Mouse (Mus musculus): ENCODE data around the gene Lsg1.

Lsg1 gene

DNA sequence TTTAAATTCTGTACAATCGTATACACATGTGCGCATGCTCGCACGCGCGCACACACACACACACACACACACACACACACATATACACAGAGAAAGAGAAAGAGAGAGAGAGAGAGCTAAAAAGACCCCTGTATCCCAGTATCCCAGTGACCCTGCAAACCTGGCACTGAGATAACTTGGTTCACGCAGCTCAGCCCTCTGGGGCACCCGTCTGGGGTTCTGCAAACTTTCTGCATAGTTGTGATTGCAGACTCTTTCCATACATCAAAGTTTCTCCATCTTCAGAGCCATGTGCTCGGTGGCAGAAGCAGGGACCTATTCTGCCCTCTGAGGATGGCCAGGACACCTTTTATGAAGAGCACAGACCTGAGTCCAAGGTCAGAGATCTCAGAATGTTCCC lies 70.4 kb downstream of the Lsg1 start:
- no peak for DNase-seq (ENCODE audit: low spot score)

DNA sequence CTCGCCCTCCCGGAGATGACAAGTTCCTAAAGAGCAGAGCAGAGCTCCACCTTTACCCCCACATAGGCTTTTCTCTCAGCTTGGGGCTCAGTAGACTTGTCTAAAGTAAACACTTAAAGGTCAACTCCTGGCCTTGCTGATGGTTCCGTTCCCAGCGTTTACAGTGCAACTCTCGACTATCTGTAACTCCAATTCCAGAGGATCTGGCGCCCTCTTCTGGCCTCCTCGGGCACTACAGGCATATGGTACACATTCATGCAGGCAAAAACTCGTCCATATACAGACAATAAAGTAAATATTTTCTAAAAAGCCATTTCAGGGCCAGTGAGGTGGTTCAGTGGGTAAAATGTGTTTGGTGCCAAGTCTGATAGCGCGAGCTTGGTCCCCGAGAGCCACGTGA lies 72.0 kb downstream of the Lsg1 start:
- DNase-seq (ENCODE audit: low spot score) = no peak

DNA sequence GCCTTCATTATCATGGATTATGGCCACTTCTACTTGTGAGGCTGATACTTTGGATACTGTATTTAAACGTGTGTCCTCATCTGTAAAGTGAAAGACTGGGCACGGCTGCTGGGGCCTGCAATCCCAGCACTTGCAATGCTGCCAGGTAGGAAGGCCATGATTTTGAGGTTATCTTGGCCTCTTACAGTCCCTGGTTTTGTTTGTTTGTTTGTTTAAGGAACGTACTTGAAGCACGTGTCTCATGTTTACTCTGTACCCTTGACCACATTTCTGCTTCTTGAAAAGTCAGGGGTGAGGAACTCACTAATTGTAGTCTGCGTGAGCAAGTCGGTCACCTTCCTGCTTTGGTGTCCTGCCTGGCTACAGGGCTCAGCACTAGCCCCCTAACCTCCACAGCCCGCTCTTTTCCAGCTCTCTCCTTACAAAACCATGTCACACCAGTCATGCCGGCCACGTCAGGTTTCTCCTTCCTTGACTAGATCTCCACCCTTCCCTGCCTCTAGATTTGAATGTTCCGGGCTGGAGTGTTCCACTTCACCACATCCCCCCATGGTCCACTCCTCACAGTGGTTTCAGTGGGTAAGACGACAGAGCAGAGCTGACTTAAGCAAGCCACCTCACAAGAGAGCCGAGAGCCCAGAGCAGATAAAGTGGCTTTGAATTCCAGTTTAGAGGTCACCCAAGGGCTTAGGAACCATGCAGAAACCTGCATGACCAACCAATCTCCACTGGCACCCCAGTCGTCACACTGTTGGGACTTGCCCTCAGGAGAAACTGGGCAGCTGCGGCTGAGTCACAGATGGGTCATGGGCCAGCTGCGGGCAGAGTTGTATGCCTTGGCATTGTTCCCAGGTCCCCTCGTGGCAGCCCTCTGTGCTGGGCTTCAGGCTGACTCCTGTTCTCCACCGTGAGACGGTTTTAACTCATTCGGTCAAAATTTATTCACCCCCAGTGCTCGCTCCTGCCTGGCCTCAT lies 74.1 kb downstream of the Lsg1 start:
- no peak for DNase-seq (ENCODE audit: low spot score)

DNA sequence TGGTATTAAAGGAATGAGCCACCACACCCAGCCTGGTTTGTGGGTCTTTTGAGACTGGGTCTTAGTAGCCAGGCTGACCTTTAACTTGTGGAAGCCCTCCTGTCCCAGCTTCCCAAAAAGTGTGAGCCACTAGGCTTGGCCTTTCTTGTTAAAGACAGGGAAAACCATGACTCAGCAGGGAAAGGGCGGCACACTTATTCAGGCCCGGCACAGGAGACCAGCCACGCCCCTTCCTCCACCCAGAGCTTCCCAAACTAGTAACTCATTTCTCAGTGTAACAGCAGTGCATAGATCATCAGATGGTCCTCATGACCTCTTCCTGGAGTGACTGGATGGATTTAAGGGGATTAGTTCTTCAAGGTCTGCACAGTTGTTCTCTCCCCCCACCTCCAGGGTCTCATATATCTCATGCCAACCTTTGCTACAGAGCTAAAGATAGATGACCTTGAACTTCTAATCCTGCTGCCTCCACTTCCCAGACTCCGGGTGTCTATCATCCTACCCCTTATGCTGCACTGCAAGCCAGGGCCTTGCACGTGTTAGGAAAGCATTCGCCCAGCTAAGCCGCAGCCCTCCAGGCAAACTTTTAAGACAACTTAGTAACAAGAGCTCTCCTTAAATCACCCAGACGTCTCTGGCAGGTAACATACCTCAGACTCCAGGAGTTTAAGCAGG lies 74.9 kb downstream of the Lsg1 start:
- no peak for DNase-seq (ENCODE audit: low spot score)

DNA sequence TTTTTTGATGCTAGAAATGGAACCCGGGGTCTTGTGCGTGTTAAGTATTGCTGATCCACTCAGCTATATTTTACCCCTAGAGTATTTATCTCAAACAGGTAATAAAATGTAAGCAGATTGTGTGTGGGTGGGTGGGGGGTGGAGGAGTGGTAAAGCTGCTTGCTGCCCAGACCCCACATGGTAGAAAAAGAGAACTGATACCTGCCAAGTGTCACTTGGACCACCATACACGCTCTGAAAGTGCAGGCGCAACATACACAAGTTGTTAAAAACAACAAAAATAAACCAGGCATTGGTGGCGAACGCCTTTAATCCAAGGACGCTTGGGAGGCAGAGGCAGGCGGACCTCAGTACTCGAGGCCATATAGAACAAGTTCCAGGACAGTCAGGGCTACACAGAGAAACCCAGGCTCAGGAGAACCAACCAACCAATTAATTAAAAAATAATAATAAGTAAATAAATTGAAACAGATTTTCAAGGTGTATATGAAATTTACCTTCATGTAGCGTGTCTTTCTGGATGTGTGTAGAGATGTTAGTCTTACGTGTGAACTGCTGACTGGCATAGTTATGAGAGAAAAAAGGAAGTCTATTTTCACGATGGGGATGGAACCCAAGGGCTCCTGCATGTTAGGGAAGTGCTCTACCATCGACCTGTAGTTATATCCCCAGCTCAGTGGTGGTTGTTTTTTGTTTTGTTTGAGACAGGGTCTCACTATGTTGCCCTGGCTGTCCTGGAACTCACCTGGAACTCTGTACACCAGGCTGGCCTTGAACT lies 75.6 kb downstream of the Lsg1 start:
- no peak for DNase-seq (ENCODE audit: low spot score)

DNA sequence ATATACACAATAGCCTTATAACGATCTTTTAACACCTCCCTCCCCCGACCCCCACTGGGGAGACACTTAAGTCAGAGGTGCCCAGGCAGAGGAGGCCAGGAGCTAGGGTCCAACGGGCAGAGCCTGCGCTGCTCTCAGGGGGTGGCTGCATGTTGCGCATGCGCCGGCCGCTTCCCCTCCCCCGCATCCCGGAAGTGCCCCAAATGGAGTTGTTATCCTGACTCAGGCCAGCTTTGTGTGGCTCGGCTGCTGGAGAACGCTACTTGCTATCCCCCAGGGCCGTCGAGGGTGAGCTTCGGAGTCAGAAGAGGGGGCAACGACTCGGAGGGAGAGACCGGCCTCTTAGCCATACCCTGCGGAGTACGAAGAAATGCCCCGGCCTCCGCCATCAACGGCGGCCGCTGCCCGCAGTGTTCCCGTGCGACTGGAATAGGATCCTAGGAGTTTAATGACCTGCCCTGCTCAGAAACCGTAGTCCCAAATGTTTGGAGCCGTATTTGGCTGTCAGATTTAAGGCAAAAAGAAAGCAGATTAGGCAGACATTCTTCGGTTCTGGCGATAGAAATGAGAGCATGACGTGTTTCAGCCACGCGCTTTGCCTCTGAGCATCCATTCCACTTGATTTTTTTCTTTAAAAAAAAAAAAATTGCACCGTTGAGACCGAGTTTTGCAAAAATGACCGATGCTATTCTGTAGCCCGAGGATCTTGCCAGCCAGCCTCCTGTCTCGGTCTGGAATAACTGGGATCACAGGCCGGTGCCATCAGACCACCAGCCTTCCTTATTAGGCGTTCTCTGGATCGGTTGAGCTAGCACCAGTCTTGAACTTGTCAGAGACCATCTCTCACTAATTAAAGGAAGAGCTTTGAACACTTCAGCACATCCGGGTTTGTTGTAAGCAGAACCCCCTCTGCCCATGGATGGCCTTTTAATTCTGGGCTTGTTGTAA lies 76.6 kb downstream of the Lsg1 start:
- DNase-seq (ENCODE audit: low spot score) = peak; percentile 71
